Mouse (Mus musculus): ENCODE results near the gene Pxdn. TPM values are rescaled to one million over a fixed set of nuclear protein-coding genes. Genes with fewer than 3 reads are reported as not detected.

The Pxdn gene
- polyA plus RNA-seq, 1 experiment from 2014 or later = 53.3 TPM

DNA sequence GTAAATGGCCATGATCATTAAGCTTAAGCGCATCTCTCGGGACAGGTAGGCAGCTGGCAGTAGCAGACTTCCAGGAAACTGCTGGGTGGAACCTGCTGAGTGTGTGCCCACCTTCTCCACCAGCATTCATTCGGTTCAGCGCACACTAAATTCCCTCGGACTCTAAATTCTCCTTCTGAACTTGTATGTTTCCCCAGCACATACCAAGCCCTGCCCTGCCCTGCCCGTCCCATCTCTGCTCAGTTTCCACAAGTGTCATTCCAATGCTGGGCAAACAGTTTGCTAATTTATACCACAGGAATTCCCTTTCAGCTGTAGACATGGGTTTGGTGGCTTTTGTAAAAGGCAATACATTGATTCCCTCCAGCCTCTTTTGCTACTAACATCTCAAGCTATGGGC is 27.6 kb downstream of the Pxdn start:
- Histone ChIP-seq H3K27ac (ENCODE audit: low read length) (no peak overlapping the region), H3K9me3 (ENCODE audit: control insufficient read depth, low read length) (no peaks in the 10 kb centered on the region), H3K36me3 (ENCODE audit: control insufficient read depth, insufficient read depth) (no peaks in the 10 kb centered on the region), H3K4me2 (ENCODE audit: low read length) (no peak overlapping the region), H3K9ac (replicated peaks; ENCODE audit: low read depth, low read length) (no peak overlapping the region), H3K27me3 (replicated peaks; ENCODE audit: control insufficient read depth, insufficient read depth, low read length) (no peaks in the 10 kb centered on the region), H3K4me3 (replicated peaks; ENCODE audit: low read length) (no peak overlapping the region), H3K4me1 (replicated peaks; ENCODE audit: control insufficient read depth, insufficient read depth, low read length) (0 out of 2 replicates have a peak, but pooled peaks cover 3% of the 10 kb centered on the region)
- 91% methylated on average over 6 of the region's 6 CpGs for WGBS
- ATAC-seq = no peak

DNA sequence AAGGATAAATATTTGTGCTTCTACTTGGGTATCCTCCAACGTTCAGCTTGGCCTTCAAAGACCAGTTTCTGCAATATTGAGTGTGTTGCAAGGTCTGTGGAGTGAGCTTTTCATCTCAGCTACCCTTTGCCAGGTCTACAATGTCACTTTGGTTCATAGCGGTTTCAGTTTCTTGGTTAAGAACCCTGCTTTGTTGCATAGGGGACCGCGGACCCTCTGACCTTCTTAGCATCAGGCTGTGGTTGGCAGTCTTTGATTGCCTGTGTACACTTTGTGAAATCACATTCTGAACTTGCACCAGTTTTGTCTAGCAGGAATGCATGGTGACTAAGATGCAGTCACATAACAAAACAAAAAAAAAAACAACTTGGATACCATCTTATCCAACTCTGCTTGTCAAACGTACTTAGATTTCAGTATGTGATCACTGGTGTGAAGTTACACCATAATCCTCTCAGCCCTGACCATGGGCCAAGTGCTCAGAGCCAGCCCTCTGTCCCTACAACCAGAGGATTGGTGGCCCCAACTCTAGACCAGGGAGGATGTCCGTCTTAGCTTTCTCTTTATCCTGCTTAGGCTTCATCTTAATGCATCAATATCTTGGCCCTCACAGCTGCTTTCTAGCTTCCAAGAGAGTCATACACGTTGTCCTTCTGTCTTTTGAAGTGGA is 34.5 kb downstream of the Pxdn start:
- Histone ChIP-seq H3K27me3 (replicated peaks; ENCODE audit: control insufficient read depth, insufficient read depth, low read length) (no peaks in the 10 kb centered on the region), H3K4me1 (replicated peaks; ENCODE audit: control insufficient read depth, insufficient read depth, low read length) (no peaks in the 10 kb centered on the region), H3K4me2 (ENCODE audit: low read length) (no peak overlapping the region), H3K27ac (ENCODE audit: low read length) (no peak overlapping the region), H3K36me3 (ENCODE audit: control insufficient read depth, insufficient read depth) (peaks cover 4% of the 10 kb centered on the region; the same call in 1 of the 2 replicates), H3K9ac (replicated peaks; ENCODE audit: low read depth, low read length) (no peak overlapping the region), H3K9me3 (ENCODE audit: control insufficient read depth, low read length) (no peaks in the 10 kb centered on the region), H3K4me3 (replicated peaks; ENCODE audit: low read length) (no peak overlapping the region)
- ATAC-seq = no peak
- WGBS = 89% methylated on average over 7 of the region's 7 CpGs

DNA sequence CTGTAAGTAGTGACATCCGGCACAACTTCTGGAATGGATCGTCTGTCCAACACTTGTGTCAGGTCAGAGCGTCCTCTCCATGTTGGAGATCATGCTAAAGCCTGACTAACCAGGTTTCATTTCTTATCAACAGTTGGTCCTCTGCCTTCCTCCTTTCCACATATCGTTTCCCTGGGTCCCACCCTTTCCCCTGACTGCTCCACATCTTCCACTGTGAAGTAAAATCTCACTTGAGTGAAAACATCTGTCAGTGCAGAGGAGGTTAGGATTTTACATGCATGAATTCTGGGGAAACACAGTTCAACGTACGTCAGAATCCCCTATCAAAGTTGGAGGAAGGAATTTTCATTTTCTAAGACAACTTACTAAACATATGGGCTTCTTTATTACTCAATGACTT is 35.1 kb downstream of the Pxdn start:
- H3K36me3 ChIP-seq (ENCODE audit: control insufficient read depth, insufficient read depth) = peaks cover 4% of the 10 kb centered on the region; the same call in 1 of the 2 replicates
- no peak overlapping the region for H3K9ac ChIP-seq (replicated peaks; ENCODE audit: low read depth, low read length)
- H3K27ac ChIP-seq (ENCODE audit: low read length) = no peak overlapping the region
- no peaks in the 10 kb centered on the region for H3K4me1 ChIP-seq (replicated peaks; ENCODE audit: control insufficient read depth, insufficient read depth, low read length)
- ATAC-seq = no peak
- no peak overlapping the region for H3K4me3 ChIP-seq (replicated peaks; ENCODE audit: low read length)
- H3K4me2 ChIP-seq (ENCODE audit: low read length) = no peak overlapping the region
- H3K27me3 ChIP-seq (replicated peaks; ENCODE audit: control insufficient read depth, insufficient read depth, low read length) = no peaks in the 10 kb centered on the region
- H3K9me3 ChIP-seq (ENCODE audit: control insufficient read depth, low read length) = no peaks in the 10 kb centered on the region
- 88% methylated on average over 6 of the region's 6 CpGs for whole genome bisulfite sequencing

DNA sequence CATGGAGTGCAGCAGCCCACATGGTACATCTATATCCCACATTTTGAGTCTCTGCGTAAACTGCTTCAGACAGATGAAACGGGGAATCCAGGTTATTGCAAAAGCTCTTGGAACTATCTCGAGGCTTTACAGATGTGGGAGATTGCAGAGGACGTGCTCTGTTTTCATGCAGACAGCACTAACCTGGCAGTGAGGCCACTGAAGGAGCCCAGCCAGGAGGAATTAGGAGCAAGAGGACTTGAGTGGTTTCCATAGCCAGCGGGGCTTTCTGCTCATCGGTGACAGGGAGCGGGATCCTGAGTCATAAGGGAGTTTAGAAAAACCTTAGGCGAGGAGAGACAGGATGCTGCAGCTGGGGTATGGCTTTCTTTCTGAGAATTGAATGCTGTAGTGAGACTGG is 42.7 kb downstream of the Pxdn start:
- peaks cover 24% of the 10 kb centered on the region for H3K36me3 ChIP-seq (ENCODE audit: control insufficient read depth, insufficient read depth)

DNA sequence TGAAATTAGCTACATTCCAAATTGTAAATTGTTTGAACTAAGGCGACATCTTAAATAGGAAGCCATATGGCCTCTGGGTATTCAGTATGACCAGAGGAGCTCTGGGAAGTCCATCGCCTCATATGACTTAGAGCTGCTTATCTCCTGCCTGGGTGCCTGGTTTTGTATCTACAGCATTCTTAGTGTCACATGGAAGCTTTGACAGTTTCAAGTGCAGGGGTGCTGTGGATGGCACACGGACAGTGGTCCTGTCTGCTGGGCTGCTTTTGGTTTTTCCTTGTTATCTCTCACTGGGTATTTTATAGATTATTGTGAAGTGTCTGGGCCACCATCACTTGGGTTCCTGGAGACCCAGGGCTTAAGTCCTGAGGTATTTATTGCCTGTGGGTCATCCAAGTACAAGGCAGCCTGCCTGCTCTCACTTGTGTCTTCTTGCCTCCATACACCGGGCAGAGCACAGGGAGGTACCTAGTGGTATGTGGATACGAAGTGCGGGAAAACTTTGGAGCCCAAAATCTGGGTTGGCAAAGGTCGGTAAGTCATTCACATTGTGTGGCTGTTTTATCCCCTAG is 44.4 kb downstream of the Pxdn start:
- Histone ChIP-seq H3K4me3 (replicated peaks; ENCODE audit: low read length) (no peak overlapping the region), H3K36me3 (ENCODE audit: control insufficient read depth, insufficient read depth) (peaks cover 31% of the 10 kb centered on the region), H3K9ac (replicated peaks; ENCODE audit: low read depth, low read length) (no peak overlapping the region), H3K27me3 (replicated peaks; ENCODE audit: control insufficient read depth, insufficient read depth, low read length) (no peaks in the 10 kb centered on the region), H3K4me1 (replicated peaks; ENCODE audit: control insufficient read depth, insufficient read depth, low read length) (no peaks in the 10 kb centered on the region), H3K27ac (ENCODE audit: low read length) (no peak overlapping the region), H3K9me3 (ENCODE audit: control insufficient read depth, low read length) (no peaks in the 10 kb centered on the region), H3K4me2 (ENCODE audit: low read length) (no peak overlapping the region)
- no peak for ATAC-seq
- WGBS = 91% methylated on average over 7 of the region's 7 CpGs

More for the DNA sequence above, 42.7 kb downstream of the Pxdn start:
- Histone ChIP-seq H3K9me3 (ENCODE audit: control insufficient read depth, low read length) (no peaks in the 10 kb centered on the region), H3K4me2 (ENCODE audit: low read length) (no peak overlapping the region), H3K4me1 (replicated peaks; ENCODE audit: control insufficient read depth, insufficient read depth, low read length) (no peaks in the 10 kb centered on the region), H3K27me3 (replicated peaks; ENCODE audit: control insufficient read depth, insufficient read depth, low read length) (no peaks in the 10 kb centered on the region), H3K9ac (replicated peaks; ENCODE audit: low read depth, low read length) (no peak overlapping the region), H3K4me3 (replicated peaks; ENCODE audit: low read length) (no peak overlapping the region), H3K27ac (ENCODE audit: low read length) (no peak overlapping the region)
- WGBS = 90% methylated on average over 8 of the region's 8 CpGs
- ATAC-seq = no peak

DNA sequence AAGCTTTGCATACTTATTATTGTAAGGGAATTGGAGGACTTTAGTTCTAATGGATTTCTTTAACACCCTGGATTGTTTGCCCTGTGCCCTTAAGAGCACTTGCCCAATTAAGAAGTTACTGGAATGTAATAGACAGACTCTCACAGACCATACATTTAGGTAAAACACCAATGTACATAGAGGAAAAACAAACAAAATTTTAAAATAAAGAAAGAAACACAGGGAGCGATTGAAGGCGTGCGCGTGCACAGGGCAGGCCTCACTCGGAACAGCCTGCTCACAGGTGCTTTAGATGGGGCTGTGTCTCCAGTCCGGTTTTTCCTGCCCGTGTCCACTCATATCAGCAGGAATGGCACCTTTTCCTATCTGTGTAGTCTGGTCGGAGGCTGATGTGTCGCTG is 45.8 kb downstream of the Pxdn start:
- Histone ChIP-seq H3K27ac (ENCODE audit: low read length) (no peak overlapping the region), H3K4me2 (ENCODE audit: low read length) (no peak overlapping the region), H3K4me3 (replicated peaks; ENCODE audit: low read length) (no peak overlapping the region), H3K9ac (replicated peaks; ENCODE audit: low read depth, low read length) (no peak overlapping the region), H3K27me3 (replicated peaks; ENCODE audit: control insufficient read depth, insufficient read depth, low read length) (no peaks in the 10 kb centered on the region), H3K4me1 (replicated peaks; ENCODE audit: control insufficient read depth, insufficient read depth, low read length) (no peaks in the 10 kb centered on the region), H3K9me3 (ENCODE audit: control insufficient read depth, low read length) (no peaks in the 10 kb centered on the region), H3K36me3 (ENCODE audit: control insufficient read depth, insufficient read depth) (peaks cover 39% of the 10 kb centered on the region)
- 96% methylated on average over 9 of the region's 9 CpGs for WGBS
- ATAC-seq = no peak

DNA sequence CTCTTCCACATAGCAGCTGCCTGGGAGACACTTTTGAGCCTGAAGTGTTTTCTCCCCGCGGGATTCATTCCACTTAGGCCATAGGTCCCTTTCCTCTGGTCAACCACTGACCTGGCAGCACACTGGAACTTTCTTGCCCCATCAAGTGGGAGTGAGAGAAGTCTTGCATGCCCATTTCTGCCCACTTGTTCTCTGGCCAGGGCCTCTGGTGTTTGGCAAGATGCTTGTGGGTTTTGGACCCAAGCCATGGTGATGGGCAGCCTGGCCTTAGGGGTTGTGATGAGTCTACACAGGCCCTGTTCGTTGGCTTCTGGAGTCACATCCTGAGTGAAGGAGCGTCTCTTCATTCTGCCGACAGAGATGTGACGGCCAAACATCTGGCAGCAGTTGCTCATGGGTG is 47.7 kb downstream of the Pxdn start:
- Histone ChIP-seq H3K9ac (replicated peaks; ENCODE audit: low read depth, low read length) (no peak overlapping the region), H3K27ac (ENCODE audit: low read length) (no peak overlapping the region), H3K36me3 (ENCODE audit: control insufficient read depth, insufficient read depth) (peaks cover 40% of the 10 kb centered on the region), H3K4me3 (replicated peaks; ENCODE audit: low read length) (no peak overlapping the region), H3K27me3 (replicated peaks; ENCODE audit: control insufficient read depth, insufficient read depth, low read length) (no peaks in the 10 kb centered on the region), H3K4me1 (replicated peaks; ENCODE audit: control insufficient read depth, insufficient read depth, low read length) (no peaks in the 10 kb centered on the region), H3K9me3 (ENCODE audit: control insufficient read depth, low read length) (no peaks in the 10 kb centered on the region), H3K4me2 (ENCODE audit: low read length) (no peak overlapping the region)
- WGBS = 93% methylated on average over 6 of the region's 6 CpGs
- no peak for ATAC-seq

DNA sequence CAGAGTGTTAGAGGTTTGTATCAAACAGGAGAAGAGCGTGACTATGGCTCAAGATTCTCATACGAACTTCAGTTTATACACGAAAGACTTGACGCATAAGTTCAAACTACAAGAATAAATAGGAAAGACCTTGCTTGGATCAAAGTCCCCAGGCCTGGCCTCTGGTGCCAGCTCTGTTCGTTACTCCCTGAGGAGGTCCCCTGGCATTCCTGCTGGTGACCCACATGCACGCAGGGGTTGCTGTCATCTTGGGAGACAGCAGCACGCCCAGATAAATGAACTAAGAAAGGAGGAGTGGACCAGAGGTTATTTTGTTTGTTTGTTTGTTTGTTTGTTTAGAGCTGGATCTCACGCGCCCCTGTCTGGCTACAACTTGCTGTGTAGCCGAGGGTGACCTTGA is 48.8 kb downstream of the Pxdn start:
- no peaks in the 10 kb centered on the region for H3K9me3 ChIP-seq (ENCODE audit: control insufficient read depth, low read length)
- WGBS = 94% methylated on average over 10 of the region's 10 CpGs
- H3K36me3 ChIP-seq (ENCODE audit: control insufficient read depth, insufficient read depth) = peaks cover 47% of the 10 kb centered on the region

DNA sequence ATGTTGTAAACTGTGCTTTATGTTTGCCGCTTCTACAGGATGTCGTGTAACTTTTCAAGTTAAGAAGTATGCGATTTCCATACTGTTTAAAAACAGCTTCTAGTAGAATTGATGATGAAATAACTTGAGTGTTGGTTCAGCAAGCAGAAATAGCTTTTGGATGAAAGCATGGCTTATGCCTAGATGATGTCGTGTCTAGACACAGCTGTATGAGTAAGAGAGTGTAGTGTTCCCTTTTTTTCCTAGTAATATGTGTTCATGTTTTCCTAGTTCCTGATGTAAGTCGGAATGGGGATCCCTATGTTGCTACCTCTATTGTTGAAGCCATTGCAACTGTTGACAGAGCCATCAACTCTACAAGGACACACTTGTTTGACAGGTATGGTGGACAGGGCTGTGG is 61.5 kb downstream of the Pxdn start:
- no peak overlapping the region for H3K27ac ChIP-seq (ENCODE audit: low read length)
- H3K9ac ChIP-seq (replicated peaks; ENCODE audit: low read depth, low read length) = no peak overlapping the region
- no peak overlapping the region for H3K4me3 ChIP-seq (replicated peaks; ENCODE audit: low read length)
- no peaks in the 10 kb centered on the region for H3K9me3 ChIP-seq (ENCODE audit: control insufficient read depth, low read length)
- no peaks in the 10 kb centered on the region for H3K27me3 ChIP-seq (replicated peaks; ENCODE audit: control insufficient read depth, insufficient read depth, low read length)
- no peak overlapping the region for H3K4me2 ChIP-seq (ENCODE audit: low read length)
- peaks cover 5% of the 10 kb centered on the region for H3K4me1 ChIP-seq (replicated peaks; ENCODE audit: control insufficient read depth, insufficient read depth, low read length)
- WGBS = 90% methylated on average over 5 of the region's 5 CpGs
- ATAC-seq = no peak
- peaks cover 61% of the 10 kb centered on the region for H3K36me3 ChIP-seq (ENCODE audit: control insufficient read depth, insufficient read depth)

More for the DNA sequence above, 48.8 kb downstream of the Pxdn start:
- no peak for ATAC-seq
- no peak overlapping the region for H3K4me2 ChIP-seq (ENCODE audit: low read length)
- H3K9ac ChIP-seq (replicated peaks; ENCODE audit: low read depth, low read length) = no peak overlapping the region
- H3K4me1 ChIP-seq (replicated peaks; ENCODE audit: control insufficient read depth, insufficient read depth, low read length) = no peaks in the 10 kb centered on the region
- H3K27me3 ChIP-seq (replicated peaks; ENCODE audit: control insufficient read depth, insufficient read depth, low read length) = no peaks in the 10 kb centered on the region
- no peak overlapping the region for H3K27ac ChIP-seq (ENCODE audit: low read length)
- H3K4me3 ChIP-seq (replicated peaks; ENCODE audit: low read length) = no peak overlapping the region
